Mouse (Mus musculus): ENCODE data around the gene Dync1li2. TPM values are rescaled to one million over a fixed set of nuclear protein-coding genes. Genes with fewer than 3 reads are reported as not detected.
A peak's percentile ranks its signal among the peaks of the same experiment; 100 is the strongest.

The Dync1li2 gene
- total and polyA plus RNA-seq, 3 experiments, result 12.7 to 22.8 (median 14.3) TPM

DNA sequence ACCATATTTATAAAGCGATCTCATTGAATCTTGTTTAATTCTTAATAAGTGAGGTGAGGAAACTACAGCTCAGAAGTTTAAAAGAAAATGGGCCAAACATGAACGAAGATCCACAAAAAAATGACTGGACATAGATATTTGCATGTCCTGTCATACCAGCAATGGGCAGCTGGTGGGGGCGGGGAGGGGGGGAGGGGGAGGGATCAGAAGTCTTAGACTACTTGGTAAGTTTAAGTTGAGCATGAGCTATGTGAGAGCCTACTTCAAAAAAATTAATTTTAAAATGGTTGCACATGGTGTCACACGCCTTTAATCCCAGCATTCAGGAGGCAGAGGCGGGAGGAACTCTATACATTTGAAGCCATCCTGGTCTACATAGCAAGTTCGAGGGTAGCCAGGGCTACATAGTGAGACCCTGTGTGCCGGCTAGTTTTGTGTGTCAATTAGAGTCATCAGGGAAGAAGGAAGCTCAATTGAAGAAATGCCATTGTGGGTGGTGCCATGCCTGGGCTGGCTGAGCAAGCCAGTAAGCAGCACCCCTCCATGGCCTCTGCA is 355 bp upstream of the Dync1li2 start:
- no peaks in the 10 kb centered on the region for H3K27me3 ChIP-seq (replicated peaks)
- in situ Hi-C loops (cut with MboI; ENCODE audit: low pct_ligation_motif_present, low pct_unique_long_range_greater_than_20kb, low sequenced_read_pairs), result no loop called here
- H3K9me3 ChIP-seq (replicated peaks; ENCODE audit: low read length), result no peaks in the 10 kb centered on the region
- peaks cover 10% of the 10 kb centered on the region; the same call in 1 of the 2 replicates for H3K79me2 ChIP-seq (replicated peaks; ENCODE audit: control insufficient read depth, extremely low read depth, insufficient read depth, poor library complexity, severe bottlenecking)
- H3K4me2 ChIP-seq (ENCODE audit: insufficient read depth, low read depth, poor library complexity, severe bottlenecking), result no peak overlapping the region
- peak overlapping the region in 2 of 3 experiments; percentile 83 to 100 for H3K4me3 ChIP-seq (replicated peaks in 1 of 3; ENCODE audit: low read depth in 2 of 3, low read length in 2 of 3, poor library complexity in 1 of 3)
- peaks cover 18 to 29% of the 10 kb centered on the region in 2 experiments for H3K36me3 ChIP-seq (replicated peaks in 1 of 2; ENCODE audit: control insufficient read depth in 1 of 2, insufficient read depth in 1 of 2, low read length in 1 of 2)
- H3K27ac ChIP-seq (ENCODE audit: insufficient read depth, low read depth), result no peak overlapping the region
- no peak overlapping the region for H3K9ac ChIP-seq (ENCODE audit: insufficient read depth, low read depth)
- no peak for TF ChIP-seq MAFK (IDR thresholded peaks at IDR 0.05; ENCODE audit: insufficient replicate concordance, low read length)
- TF ChIP-seq MYC (IDR thresholded peaks at IDR 0.05; ENCODE audit: low read depth, low read length), result no peak
- no peak for TF ChIP-seq POLR2A (IDR thresholded peaks at IDR 0.05; ENCODE audit: low read depth, low read length)
- TF ChIP-seq KAT2A (IDR thresholded peaks at IDR 0.05; ENCODE audit: insufficient replicate concordance, low read length), result no peak
- TF ChIP-seq JUND (conservative IDR thresholded peaks at IDR 0.05; ENCODE audit: low read depth, low read length), result no peak
- TF ChIP-seq NELFE (IDR thresholded peaks at IDR 0.05; ENCODE audit: low read depth, low read length), result no peak
- no peak for TF ChIP-seq CTCF (conservative IDR thresholded peaks at IDR 0.05 in 1 of 2, IDR thresholded peaks at IDR 0.05 in 1 of 2; ENCODE audit: low read depth in 2 of 2, low read length in 2 of 2)
- TF ChIP-seq POLR2AphosphoS2 (IDR thresholded peaks at IDR 0.05; ENCODE audit: low read depth, low read length), result no peak
- peak; percentile 91 for TF ChIP-seq CHD2 (IDR thresholded peaks at IDR 0.05; ENCODE audit: low read length)
- TF ChIP-seq CHD1 (IDR thresholded peaks at IDR 0.05; ENCODE audit: low read depth, low read length), result 0 out of 2 replicates have a peak, but pooled peaks have one; percentile 12
- H3K4me1 ChIP-seq (ENCODE audit: control insufficient read depth in 1 of 2, insufficient read depth in 2 of 2), result peaks cover 17 to 35% of the 10 kb centered on the region in 2 experiments
- no peak for DNase-seq (ENCODE audit: extremely low read depth)
- dilution Hi-C loops (cut with MboI; ENCODE audit: extremely low pct_ligation_motif_present, extremely low pct_unique_long_range_greater_than_20kb, low sequenced_read_pairs), result no loop called here

DNA sequence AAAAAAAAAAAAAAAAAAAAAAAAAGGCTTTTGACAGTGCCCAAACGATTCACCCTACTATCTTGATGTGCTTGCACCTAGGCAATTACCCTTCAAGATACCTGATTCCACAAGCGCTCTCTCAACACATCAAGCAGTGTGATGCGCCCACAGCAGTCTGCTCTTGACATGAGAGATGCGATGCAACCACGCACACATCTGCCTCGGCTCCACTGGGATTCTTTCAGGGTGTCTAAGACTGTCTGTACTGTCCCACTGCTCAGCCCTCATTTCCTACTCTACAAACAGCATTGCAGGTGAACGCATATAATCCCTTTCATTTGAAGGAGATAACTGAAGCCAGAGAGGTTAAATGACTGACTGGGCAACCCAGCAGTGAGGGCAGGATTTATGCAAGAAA is 1.2 kb downstream of the Dync1li2 start:
- no peaks in the 10 kb centered on the region for H3K9me3 ChIP-seq (replicated peaks; ENCODE audit: low read length)
- H3K36me3 ChIP-seq (replicated peaks in 1 of 2; ENCODE audit: control insufficient read depth in 1 of 2, insufficient read depth in 1 of 2, low read length in 1 of 2), result peaks cover 30 to 43% of the 10 kb centered on the region in 2 experiments
- H3K4me2 ChIP-seq (ENCODE audit: insufficient read depth, low read depth, poor library complexity, severe bottlenecking), result peak overlapping the region; percentile 68
- TF ChIP-seq KAT2A (IDR thresholded peaks at IDR 0.05; ENCODE audit: insufficient replicate concordance, low read length) (no peak), ELF1 (IDR thresholded peaks at IDR 0.05; ENCODE audit: low read depth, low read length) (no peak), SMC3 (IDR thresholded peaks at IDR 0.05; ENCODE audit: low read depth, low read length) (no peak), MAZ (IDR thresholded peaks at IDR 0.05; ENCODE audit: low read depth, low read length) (no peak), TBP (conservative IDR thresholded peaks at IDR 0.05; ENCODE audit: low read depth, low read length) (no peak)
- H3K79me2 ChIP-seq (replicated peaks; ENCODE audit: control insufficient read depth, extremely low read depth, insufficient read depth, poor library complexity, severe bottlenecking), result peaks cover 10% of the 10 kb centered on the region; the same call in 1 of the 2 replicates
- no peaks in the 10 kb centered on the region for H3K27me3 ChIP-seq (replicated peaks)
- dilution Hi-C loops (cut with MboI; ENCODE audit: extremely low pct_ligation_motif_present, extremely low pct_unique_long_range_greater_than_20kb, low sequenced_read_pairs), result no loop called here
- H3K4me3 ChIP-seq (replicated peaks in 1 of 3; ENCODE audit: low read depth in 2 of 3, low read length in 2 of 3, poor library complexity in 1 of 3), result peak overlapping the region; percentile 83 to 100 (median 85)
- no peak overlapping the region for H3K27ac ChIP-seq (ENCODE audit: insufficient read depth, low read depth)
- H3K4me1 ChIP-seq (ENCODE audit: control insufficient read depth in 1 of 2, insufficient read depth in 2 of 2), result peaks cover 17 to 34% of the 10 kb centered on the region in 2 experiments
- peak overlapping the region; percentile 67 for H3K9ac ChIP-seq (ENCODE audit: insufficient read depth, low read depth)
- DNase-seq (ENCODE audit: extremely low read depth), result no peak
- in situ Hi-C loops (cut with MboI; ENCODE audit: low pct_ligation_motif_present, low pct_unique_long_range_greater_than_20kb, low sequenced_read_pairs), result no loop called here

- no peaks in the 10 kb centered on the region for H3K27me3 ChIP-seq (replicated peaks)
- H3K4me1 ChIP-seq (ENCODE audit: control insufficient read depth in 1 of 2, insufficient read depth in 2 of 2), result peaks cover 6 to 15% of the 10 kb centered on the region in 2 experiments; a peak in 3 of 4 replicates
- H3K9me3 ChIP-seq (replicated peaks; ENCODE audit: low read length), result no peaks in the 10 kb centered on the region
- H3K79me2 ChIP-seq (replicated peaks; ENCODE audit: control insufficient read depth, extremely low read depth, insufficient read depth, poor library complexity, severe bottlenecking), result peaks cover 10% of the 10 kb centered on the region; the same call in 1 of the 2 replicates
- no peak for DNase-seq (ENCODE audit: extremely low read depth)
- no peak for TF ChIP-seq MAZ (IDR thresholded peaks at IDR 0.05; ENCODE audit: low read depth, low read length)
- no peak for TF ChIP-seq ZMIZ1 (IDR thresholded peaks at IDR 0.05; ENCODE audit: low read depth, low read length)
- TF ChIP-seq MAFK (IDR thresholded peaks at IDR 0.05; ENCODE audit: insufficient replicate concordance, low read length), result no peak
- no peak for TF ChIP-seq CHD2 (IDR thresholded peaks at IDR 0.05; ENCODE audit: low read length)
- no peak for TF ChIP-seq TBP (conservative IDR thresholded peaks at IDR 0.05; ENCODE audit: low read depth, low read length)
- TF ChIP-seq PAX5 (IDR thresholded peaks at IDR 0.05; ENCODE audit: low read length), result no peak
- no peak for TF ChIP-seq NRF1 (IDR thresholded peaks at IDR 0.05; ENCODE audit: low read depth, low read length)
- TF ChIP-seq RCOR1 (conservative IDR thresholded peaks at IDR 0.05; ENCODE audit: low read depth, low read length), result no peak
- TF ChIP-seq SMC3 (IDR thresholded peaks at IDR 0.05; ENCODE audit: low read depth, low read length), result no peak
- TF ChIP-seq USF2 (conservative IDR thresholded peaks at IDR 0.05; ENCODE audit: low read depth, low read length), result no peak
- no peak for TF ChIP-seq MYC (IDR thresholded peaks at IDR 0.05; ENCODE audit: low read depth, low read length)
- no peak for TF ChIP-seq SIN3A (IDR thresholded peaks at IDR 0.05; ENCODE audit: low read length)
- no peak for TF ChIP-seq MAX (IDR thresholded peaks at IDR 0.05; ENCODE audit: low read length)
- no peak for TF ChIP-seq RAD21 (IDR thresholded peaks at IDR 0.05; ENCODE audit: low read depth, low read length)
- TF ChIP-seq CTCF (conservative IDR thresholded peaks at IDR 0.05 in 1 of 2, IDR thresholded peaks at IDR 0.05 in 1 of 2; ENCODE audit: low read depth in 2 of 2, low read length in 2 of 2), result no peak
- TF ChIP-seq E2F4 (IDR thresholded peaks at IDR 0.05; ENCODE audit: insufficient replicate concordance, low read depth, low read length), result no peak
- in situ Hi-C loops (cut with MboI; ENCODE audit: low pct_ligation_motif_present, low pct_unique_long_range_greater_than_20kb, low sequenced_read_pairs) (no loop called here), dilution Hi-C loops (cut with MboI; ENCODE audit: extremely low pct_ligation_motif_present, extremely low pct_unique_long_range_greater_than_20kb, low sequenced_read_pairs) (no loop called here)
- no peak overlapping the region for H3K9ac ChIP-seq (ENCODE audit: insufficient read depth, low read depth)
- no peak overlapping the region for H3K4me2 ChIP-seq (ENCODE audit: insufficient read depth, low read depth, poor library complexity, severe bottlenecking)
- H3K4me3 ChIP-seq (replicated peaks in 1 of 3; ENCODE audit: low read depth in 2 of 3, low read length in 2 of 3, poor library complexity in 1 of 3), result no peak overlapping the region
- H3K36me3 ChIP-seq (replicated peaks in 1 of 2; ENCODE audit: control insufficient read depth in 1 of 2, insufficient read depth in 1 of 2, low read length in 1 of 2), result peaks cover 47 to 65% of the 10 kb centered on the region in 2 experiments
- H3K27ac ChIP-seq (ENCODE audit: insufficient read depth, low read depth), result no peak overlapping the region
Observed at GRCm38 (mm10) chr8:104439461-104439860, 3.4 kb downstream of the Dync1li2 start.

All from CH12.LX (cell line).